Mouse (Mus musculus) liver, embryonic 11.5 days (tissue): ENCODE measurements around the gene Brox. TPM values are rescaled to one million over a fixed set of nuclear protein-coding genes. Genes with fewer than 3 reads are reported as not detected.

Source experiments
- ATAC-seq: fragments of 200-750 bp; cut with Nextera tagmentation; replicated peaks from 2 replicates; pipeline ENCODE4 v1.8.0; 2017; ENCODE audit warnings: moderate number of reproducible peaks, mild to moderate bottlenecking, moderate TSS enrichment, moderate library complexity; ENCODE audit not compliant: low FRiP score
- DNase-seq: peaks from one replicate; pipeline ENCODE4 v3.0.0-alpha.2; 2017; ENCODE audit warnings: low spot score
- H3K27ac ChIP-seq: fragments of 300-500 bp; sonication (generic); 2 replicates; pipeline ENCODE4 v1.5.1; 2014; ENCODE audit warnings: mild to moderate bottlenecking, low read depth, low read length, control low read depth
- H3K27me3 ChIP-seq: fragments of 300-500 bp; sonication (generic); replicated peaks from 2 replicates; pipeline ENCODE4 v1.6.1; 2014; ENCODE audit warnings: low read length, mixed read lengths; ENCODE audit not compliant: control insufficient read depth, insufficient read depth
- H3K36me3 ChIP-seq: fragments of 300-500 bp; sonication (generic); 2 replicates; pipeline ENCODE4 v1.6.1; 2014; ENCODE audit warnings: mild to moderate bottlenecking, low read length, moderate library complexity, mixed read lengths; ENCODE audit not compliant: control insufficient read depth, insufficient read depth
- H3K4me1 ChIP-seq: fragments of 300-500 bp; sonication (generic); replicated peaks from 2 replicates; pipeline ENCODE4 v1.6.1; 2014; ENCODE audit warnings: low read length, mixed read lengths; ENCODE audit not compliant: control insufficient read depth, insufficient read depth
- H3K4me2 ChIP-seq: fragments of 300-500 bp; sonication (generic); 2 replicates; pipeline ENCODE4 v1.6.1; 2014; ENCODE audit warnings: mild to moderate bottlenecking, control low read depth, moderate library complexity
- H3K4me3 ChIP-seq: fragments of 300-500 bp; sonication (generic); 2 replicates; pipeline ENCODE4 v1.5.1; 2014; ENCODE audit warnings: low read depth, low read length, control low read depth
- H3K9ac ChIP-seq: fragments of 300-500 bp; sonication (generic); 2 replicates; pipeline ENCODE4 v1.6.1; 2014; ENCODE audit warnings: low read depth, low read length, control low read depth
- H3K9me3 ChIP-seq: fragments of 300-500 bp; sonication (generic); 2 replicates; pipeline ENCODE4 v1.6.1; 2016; ENCODE audit warnings: low read length, inconsistent platforms, mixed read lengths; ENCODE audit not compliant: control insufficient read depth
- WGBS: fragments of 180-500 bp; shearing (Covaris S2); extraction: QIAGEN DNeasy Blood & Tissue Kit; methylation state at CpG from one replicate; pipeline ENCODE4 v1.1.7; 2014; 5-methylcytosine and 5-hydroxymethylcytosine counted together
- polyA plus RNA-seq: library from polyadenylated mRNA; unstranded; fragments of >200 nt; fragmentation: Nextera tagmentation; extraction: Ambion mirVana; gene quantifications from 2 replicates; pipeline ENCODE4 v1.2.1, GENCODE M21; 2014

Brox gene
- polyA plus RNA-seq, 1 experiment from 2014 or later, result 27.2 TPM

GRCm38 (mm10) chr1:183264145-183265008, 32.7 kb downstream of the Brox start:
- Histone ChIP-seq H3K4me3 (no peak overlapping the region), H3K9ac (no peak overlapping the region), H3K27ac (no peak overlapping the region), H3K9me3 (no peaks in the 10 kb centered on the region), H3K4me2 (peak overlapping the region; percentile 15; the same call in 1 of the 2 replicates), H3K36me3 (no peaks in the 10 kb centered on the region), H3K27me3 (no peaks in the 10 kb centered on the region), H3K4me1 (no peaks in the 10 kb centered on the region; the same call in 1 of the 2 replicates)
- peak; percentile 68 for ATAC-seq
- WGBS, result 70% methylated on average over 13 of the region's 13 CpGs
- no peak for DNase-seq

- ATAC-seq, result no peak
These were observed 44.5 kb downstream of the Brox start for GRCm38 (mm10) chr1:183252574-183252973.

DNA sequence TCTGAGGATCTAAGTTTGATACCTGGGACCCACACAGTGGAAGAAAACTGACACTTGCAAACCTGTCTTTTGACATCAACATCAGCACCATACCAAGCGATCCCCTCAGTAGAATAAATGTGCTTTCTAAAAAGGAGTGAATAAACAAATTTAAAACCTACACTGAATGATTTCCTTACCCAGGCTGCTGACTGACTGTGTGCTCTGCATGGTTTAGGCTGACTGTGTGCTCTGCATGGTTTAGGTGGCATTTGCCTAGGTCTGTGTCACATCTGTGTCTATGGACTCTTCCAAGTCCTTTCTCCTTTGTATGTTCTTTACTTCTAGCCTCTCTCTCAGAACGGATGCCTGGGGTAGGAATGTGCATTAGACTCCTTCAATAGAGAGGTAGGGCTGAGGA, 45.3 kb downstream of the Brox start:
- Histone ChIP-seq H3K9ac (no peak overlapping the region), H3K9me3 (no peaks in the 10 kb centered on the region), H3K4me3 (no peak overlapping the region), H3K27ac (no peak overlapping the region), H3K4me2 (no peak overlapping the region), H3K36me3 (no peaks in the 10 kb centered on the region), H3K27me3 (no peaks in the 10 kb centered on the region), H3K4me1 (peaks cover 3% of the 10 kb centered on the region)
- no peak for DNase-seq
- ATAC-seq, result no peak
- 72% methylated on average over 2 of the region's 2 CpGs for WGBS

More at GRCm38 (mm10) chr1:183252574-183252973, 44.5 kb downstream of the Brox start:
- Histone ChIP-seq H3K4me1 (peaks cover 3% of the 10 kb centered on the region), H3K27me3 (no peaks in the 10 kb centered on the region), H3K4me2 (no peak overlapping the region), H3K9ac (no peak overlapping the region), H3K9me3 (no peaks in the 10 kb centered on the region), H3K36me3 (no peaks in the 10 kb centered on the region), H3K4me3 (no peak overlapping the region), H3K27ac (no peak overlapping the region)
- 64% methylated on average over 10 of the region's 10 CpGs for WGBS
- no peak for DNase-seq

- Histone ChIP-seq H3K36me3 (no peaks in the 10 kb centered on the region), H3K4me2 (no peak overlapping the region), H3K4me3 (no peak overlapping the region), H3K27ac (no peak overlapping the region), H3K4me1 (peaks cover 3% of the 10 kb centered on the region), H3K27me3 (no peaks in the 10 kb centered on the region), H3K9ac (no peak overlapping the region), H3K9me3 (no peaks in the 10 kb centered on the region)
- DNase-seq (no peak), ATAC-seq (no peak)
- WGBS, result 76% methylated on average over 4 of the region's 4 CpGs
These were observed 46.5 kb downstream of the Brox start for GRCm38 (mm10) chr1:183250612-183251011.

- H3K36me3 ChIP-seq, result no peaks in the 10 kb centered on the region
- H3K9ac ChIP-seq, result no peak overlapping the region
- no peaks in the 10 kb centered on the region for H3K27me3 ChIP-seq
- DNase-seq, result no peak
- 19% methylated on average over 1 of the region's 1 CpGs for WGBS
- ATAC-seq, result peak; percentile 71
- H3K27ac ChIP-seq, result no peak overlapping the region
- no peaks in the 10 kb centered on the region for H3K9me3 ChIP-seq
- H3K4me2 ChIP-seq, result no peak overlapping the region
- no peak overlapping the region for H3K4me3 ChIP-seq
- peaks cover 3% of the 10 kb centered on the region for H3K4me1 ChIP-seq
These were observed 48.9 kb downstream of the Brox start for GRCm38 (mm10) chr1:183248144-183248543.

DNA sequence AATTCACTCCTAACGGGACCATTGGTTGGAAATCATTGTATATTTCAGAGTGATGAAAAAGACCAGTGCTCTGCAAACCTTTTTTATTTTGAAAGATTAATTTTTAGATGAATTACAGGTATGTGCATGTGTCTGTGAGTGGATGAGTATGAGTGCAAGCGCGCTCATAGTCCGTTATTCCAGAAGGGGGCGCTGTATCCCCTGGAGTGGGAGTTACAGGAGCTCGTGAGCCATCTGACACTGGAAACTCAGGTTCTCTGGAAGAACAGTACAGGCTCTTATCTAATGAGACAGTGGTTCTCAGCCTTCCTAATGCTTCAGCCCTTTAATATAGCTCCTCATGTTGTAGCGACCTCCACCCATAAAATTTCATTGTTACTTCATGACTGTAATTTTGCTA, 53.8 kb downstream of the Brox start:
- DNase-seq (no peak), ATAC-seq (no peak)
- H3K9ac ChIP-seq, result no peak overlapping the region
- H3K27ac ChIP-seq, result no peak overlapping the region
- H3K27me3 ChIP-seq, result no peaks in the 10 kb centered on the region
- no peaks in the 10 kb centered on the region for H3K36me3 ChIP-seq
- no peak overlapping the region for H3K4me3 ChIP-seq
- H3K9me3 ChIP-seq, result no peaks in the 10 kb centered on the region
- H3K4me1 ChIP-seq, result peaks cover 3% of the 10 kb centered on the region
- no peak overlapping the region for H3K4me2 ChIP-seq
- WGBS, result 67% methylated on average over 7 of the region's 7 CpGs

- DNase-seq, result no peak
These were observed 59.2 kb downstream of the Brox start for GRCm38 (mm10) chr1:183237901-183238300.

GRCm38 (mm10) chr1:183236460-183236859, 60.6 kb downstream of the Brox start:
- 85% methylated on average over 5 of the region's 5 CpGs for WGBS
- no peak for DNase-seq
- H3K36me3 ChIP-seq, result no peaks in the 10 kb centered on the region

More at GRCm38 (mm10) chr1:183237901-183238300, 59.2 kb downstream of the Brox start:
- ATAC-seq, result no peak
- no peak overlapping the region for H3K27ac ChIP-seq
- H3K9me3 ChIP-seq, result no peaks in the 10 kb centered on the region
- no peak overlapping the region for H3K9ac ChIP-seq
- 15% methylated on average over 2 of the region's 2 CpGs for WGBS
- no peak overlapping the region for H3K4me3 ChIP-seq
- no peaks in the 10 kb centered on the region for H3K36me3 ChIP-seq
- H3K4me1 ChIP-seq, result peaks cover 3% of the 10 kb centered on the region; the same call in 1 of the 2 replicates
- H3K27me3 ChIP-seq, result no peaks in the 10 kb centered on the region
- H3K4me2 ChIP-seq, result no peak overlapping the region

More at GRCm38 (mm10) chr1:183236460-183236859, 60.6 kb downstream of the Brox start:
- Histone ChIP-seq H3K9ac (no peak overlapping the region), H3K27ac (no peak overlapping the region), H3K4me1 (peaks cover 4% of the 10 kb centered on the region; the same call in 1 of the 2 replicates), H3K4me3 (no peak overlapping the region), H3K27me3 (no peaks in the 10 kb centered on the region), H3K4me2 (no peak overlapping the region), H3K9me3 (no peaks in the 10 kb centered on the region)
- ATAC-seq, result no peak
